22 mouse cellular contexts compared by ENCODE assay signal in the genomic region with DNA sequence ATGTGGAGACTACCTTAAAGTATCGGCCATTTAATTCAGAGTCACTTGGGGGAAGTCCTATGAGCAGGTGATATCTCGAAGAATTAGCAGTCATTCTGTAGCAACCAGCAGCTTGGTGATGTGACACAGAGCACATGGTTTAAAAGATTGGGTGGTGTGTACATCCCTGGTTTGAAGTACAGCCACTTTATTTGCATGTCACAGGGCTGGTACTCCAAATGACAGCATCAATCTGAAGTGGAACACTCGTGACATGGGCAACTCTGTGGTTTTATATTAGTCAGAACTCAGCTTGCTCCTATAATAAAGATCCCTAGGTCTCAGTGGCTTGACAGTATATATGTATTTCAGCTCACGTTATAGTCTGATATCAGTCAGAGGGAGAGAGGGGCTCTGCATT. TPM values are rescaled to one million over a fixed set of nuclear protein-coding genes. Genes with fewer than 3 reads are reported as not detected.
DNase-seq lines count a peak whose midpoint lies in the region; ATAC-seq lines count a peak whose summit lies in the region.
"Had no signal": no experiment of that assay in that cellular context is flagged by ENCODE, and none has a peak within 500 bp of the region (broad histone marks: within the 10 kb centered on the region; RNA-seq: fewer than 3 reads in every experiment).

No protein-coding gene starts in this region.

- no peak overlapping the region for H3K4me3 ChIP-seq in heart, embryonic 12.5 days
- no peak overlapping the region for H3K4me3 ChIP-seq in midbrain, embryonic 11.5 days (ENCODE audit: low read depth, low read length)
- H3K4me3 ChIP-seq in midbrain, embryonic 13.5 days (replicated peaks): no peak overlapping the region
- no peak overlapping the region for H3K4me3 ChIP-seq in forebrain, embryonic 12.5 days (replicated peaks)
- H3K4me3 ChIP-seq: forebrain, embryonic 10.5 days; gastrocnemius, adult 2 months; heart, embryonic 13.5 days; hindbrain, embryonic 12.5 days had no signal

- ATAC-seq in heart, embryonic 12.5 days (ENCODE audit: insufficient number of reproducible peaks, low FRiP score): no peak
- no peak for ATAC-seq in midbrain, embryonic 11.5 days (ENCODE audit: low FRiP score)
- no peak for ATAC-seq in midbrain, embryonic 13.5 days
- no peak for ATAC-seq in forebrain, embryonic 12.5 days (ENCODE audit: low FRiP score)
- ATAC-seq: activated CD4-positive, CD25-positive, alpha-beta regulatory T cell, adult 4 months; CD4-positive, CD25-positive, alpha-beta regulatory T cell, adult 4 months; intestine, embryonic 16.5 days had no signal

- H3K36me3 ChIP-seq in heart, embryonic 12.5 days: no peaks in the 10 kb centered on the region
- H3K36me3 ChIP-seq in midbrain, embryonic 11.5 days (ENCODE audit: control insufficient read depth, insufficient read depth, low read length): no peaks in the 10 kb centered on the region
- no peaks in the 10 kb centered on the region for H3K36me3 ChIP-seq in midbrain, embryonic 13.5 days
- no peaks in the 10 kb centered on the region for H3K36me3 ChIP-seq in splenic B cell, adult 2 months (ENCODE audit: control insufficient read depth, insufficient read depth, low read length, poor library complexity, severe bottlenecking)
- no peaks in the 10 kb centered on the region for H3K36me3 ChIP-seq in forebrain, embryonic 12.5 days (replicated peaks)
- H3K36me3 ChIP-seq: forebrain, embryonic 10.5 days; heart, embryonic 13.5 days; hindbrain, embryonic 12.5 days had no signal

- H3K4me1 ChIP-seq in heart, embryonic 12.5 days (replicated peaks): peaks cover 31% of the 10 kb centered on the region
- peaks cover 5% of the 10 kb centered on the region; the same call in 1 of the 2 replicates for H3K4me1 ChIP-seq in midbrain, embryonic 11.5 days (ENCODE audit: control insufficient read depth, insufficient read depth, low read length)
- H3K4me1 ChIP-seq in midbrain, embryonic 13.5 days (replicated peaks): peaks cover 11% of the 10 kb centered on the region
- H3K4me1 ChIP-seq in forebrain, embryonic 12.5 days: 0 out of 2 replicates have a peak, but pooled peaks cover 9% of the 10 kb centered on the region

- H3K27ac ChIP-seq in heart, embryonic 12.5 days (ENCODE audit: poor library complexity, severe bottlenecking): no peak overlapping the region
- H3K27ac ChIP-seq in midbrain, embryonic 11.5 days (ENCODE audit: low read depth, low read length): no peak overlapping the region
- H3K27ac ChIP-seq in midbrain, embryonic 13.5 days: no peak overlapping the region
- H3K27ac ChIP-seq in forebrain, embryonic 12.5 days: no peak overlapping the region
- H3K27ac ChIP-seq: heart, embryonic 13.5 days had no signal

- peak; percentile 40 for DNase-seq in heart, adult 11 months
- DNase-seq in midbrain, embryonic 11.5 days (ENCODE audit: low spot score, missing footprints): peak; percentile 76
- DNase-seq in splenic B cell, adult 2 months (ENCODE audit: low read depth, low spot score): peak; percentile 32
- DNase-seq: adrenal gland, adult 8-10 months; adrenal gland, postnatal 25 days; cerebellum, adult 11-12 months; cerebellum, postnatal 14 days; forebrain, postnatal 0 days; gastrocnemius, adult 2 months; gastrocnemius, postnatal 14 days; heart, adult 18-20 months; heart, postnatal 14 days; heart, postnatal 4 days had no signal

- H3K4me2 ChIP-seq in heart, embryonic 12.5 days: no peak overlapping the region
- no peak overlapping the region for H3K4me2 ChIP-seq in midbrain, embryonic 11.5 days
- no peak overlapping the region for H3K4me2 ChIP-seq in midbrain, embryonic 13.5 days (replicated peaks)
- H3K4me2 ChIP-seq in forebrain, embryonic 12.5 days: no peak overlapping the region
- H3K4me2 ChIP-seq: heart, embryonic 13.5 days; hindbrain, embryonic 12.5 days had no signal

- 0 out of 2 replicates have a peak, but pooled peaks cover 3% of the 10 kb centered on the region for H3K9me3 ChIP-seq in heart, embryonic 12.5 days (replicated peaks)
- H3K9me3 ChIP-seq in midbrain, embryonic 11.5 days (ENCODE audit: control insufficient read depth, low read length): no peaks in the 10 kb centered on the region
- no peaks in the 10 kb centered on the region for H3K9me3 ChIP-seq in midbrain, embryonic 13.5 days
- H3K9me3 ChIP-seq in forebrain, embryonic 12.5 days: no peaks in the 10 kb centered on the region
- H3K9me3 ChIP-seq: forebrain, embryonic 10.5 days; heart, embryonic 13.5 days; hindbrain, embryonic 12.5 days had no signal

- no peak overlapping the region for H3K9ac ChIP-seq in heart, embryonic 12.5 days
- H3K9ac ChIP-seq in midbrain, embryonic 11.5 days (ENCODE audit: low read length): no peak overlapping the region
- H3K9ac ChIP-seq in midbrain, embryonic 13.5 days (replicated peaks): no peak overlapping the region
- no peak overlapping the region for H3K9ac ChIP-seq in forebrain, embryonic 12.5 days
- H3K9ac ChIP-seq: forebrain, postnatal 0 days; heart, embryonic 13.5 days; hindbrain, embryonic 12.5 days had no signal

- 77% methylated on average over 4 of the region's 4 CpGs for WGBS in heart, embryonic 12.5 days
- 90% methylated on average over 4 of the region's 4 CpGs for WGBS in midbrain, embryonic 11.5 days
- 93% methylated on average over 4 of the region's 4 CpGs for WGBS in midbrain, embryonic 13.5 days
- 86% methylated on average over 4 of the region's 4 CpGs for WGBS in forebrain, embryonic 12.5 days

- H3K27me3 ChIP-seq in heart, embryonic 12.5 days (replicated peaks): no peaks in the 10 kb centered on the region
- H3K27me3 ChIP-seq in midbrain, embryonic 11.5 days (ENCODE audit: control insufficient read depth, insufficient read depth, low read length): no peaks in the 10 kb centered on the region
- H3K27me3 ChIP-seq in midbrain, embryonic 13.5 days: no peaks in the 10 kb centered on the region
- no peaks in the 10 kb centered on the region for H3K27me3 ChIP-seq in splenic B cell, adult 2 months (ENCODE audit: control insufficient read depth, insufficient read depth, low read length, poor library complexity, severe bottlenecking)
- no peaks in the 10 kb centered on the region for H3K27me3 ChIP-seq in forebrain, embryonic 12.5 days
- H3K27me3 ChIP-seq: heart, embryonic 13.5 days; hindbrain, embryonic 12.5 days had no signal

RNA-seq across cellular contexts. Expression of a gene that starts 11.5 kb away (rescaled TPM):
- polyA plus RNA-seq in heart, embryonic 12.5 days (2016; fragmentation: Nextera tagmentation; extraction: Ambion mirVana): 48.3 and 54.0 TPM in 2 replicates
- 39.5 and 40.7 TPM in 2 replicates for polyA plus RNA-seq in midbrain, embryonic 11.5 days (2014; fragmentation: Nextera tagmentation; extraction: Ambion mirVana)
- 17.4 and 19.2 TPM in 2 replicates for polyA plus RNA-seq in midbrain, embryonic 13.5 days (2015; fragmentation: Nextera tagmentation; extraction: Ambion mirVana)
- 36.5 and 37.7 TPM in 2 replicates for polyA plus RNA-seq in forebrain, embryonic 12.5 days (2016; fragmentation: Nextera tagmentation; extraction: Ambion mirVana)
